Mouse (Mus musculus): ENCODE measurements around the gene Lrig1.

DNA sequence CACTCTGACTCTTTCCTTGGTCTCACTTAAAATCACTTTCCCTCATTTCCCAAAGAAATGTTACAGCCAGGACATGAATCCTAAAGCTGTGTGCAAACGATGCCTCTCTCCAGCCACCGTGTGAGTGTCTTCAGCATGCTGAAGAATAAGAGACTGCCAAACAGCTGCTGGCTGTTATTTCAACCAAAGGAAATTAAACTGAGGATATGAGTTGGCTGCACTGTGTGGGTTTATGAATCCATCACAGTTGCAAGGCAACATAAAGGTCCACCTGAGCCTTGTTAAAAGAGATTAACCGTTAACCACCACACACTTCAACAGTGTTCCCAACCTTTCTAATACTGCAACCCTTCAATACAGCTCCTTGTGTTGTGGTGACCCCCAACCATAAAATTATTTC is 22.5 kb downstream of the Lrig1 start:
- TF ChIP-seq POLR2A (IDR thresholded peaks at IDR 0.05; ENCODE audit: insufficient read depth, low read depth, low read length) (no peak), CTCF (IDR thresholded peaks at IDR 0.05) (no peak)
